Mouse (Mus musculus): ENCODE measurements around the gene Srgap3.

- TF ChIP-seq CTCF (IDR thresholded peaks at IDR 0.05; ENCODE audit: control insufficient read depth, insufficient read depth, insufficient replicate concordance, low read depth, low read length) (no peak), POLR2A (IDR thresholded peaks at IDR 0.05; ENCODE audit: control insufficient read depth, low read depth, low read length) (no peak)
These were observed 246.7 kb downstream of the Srgap3 start for GRCm38 (mm10) chr6:112700392-112700791.
